Mouse (Mus musculus): ENCODE measurements at regions not wholly inside any gene's neighbourhood (a gene's known extent, or its start where the extent isn't known, plus 50 kb on each side); places are given as distances from the start of the nearest gene placed in this dataset.

- no peak for DNase-seq (ENCODE audit: low read depth, low spot score)
Observed at GRCm38 (mm10) chr2:133498717-133499143, 53.2 kb upstream of the Bmp2 start.

GRCm38 (mm10) chr2:133499904-133500303 lies 52.1 kb upstream of the Bmp2 start:
- DNase-seq (ENCODE audit: low read depth, low spot score), result no peak
